11 mouse cellular contexts compared by ENCODE assay signal in the genomic region with DNA sequence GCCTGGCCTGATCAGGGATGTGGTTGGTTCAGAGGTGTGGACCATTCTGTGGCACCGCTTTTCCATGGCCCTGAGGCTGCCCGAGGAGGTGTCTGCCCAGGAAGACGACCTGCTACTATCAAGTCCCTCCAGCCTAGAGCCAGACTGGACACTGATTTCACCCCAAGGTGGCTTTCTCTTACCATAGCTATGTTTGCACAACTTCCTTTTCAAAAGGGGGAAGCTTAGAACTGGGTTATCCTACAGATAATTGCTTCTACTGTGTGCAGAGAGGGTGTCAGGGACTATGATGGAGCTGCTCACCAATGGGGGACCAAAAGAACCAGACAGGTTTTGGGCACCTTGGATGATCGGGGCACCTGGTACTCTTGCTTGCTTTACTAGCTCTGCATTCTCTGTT.
"Had no signal": no experiment of that assay in that cellular context is flagged by ENCODE, and none has a peak within 500 bp of the region (broad histone marks: within the 10 kb centered on the region; RNA-seq: fewer than 3 reads in every experiment).

No protein-coding gene starts in this region.

- DNase-seq: gastrocnemius, postnatal 25 days; heart, adult 18-20 months; heart, postnatal 10 days; kidney, adult 11 months; kidney, adult 2 months; kidney, postnatal 10 days; kidney, postnatal 25 days; kidney, postnatal 4 days; liver; liver, embryonic 13.5 days had no signal

- ATAC-seq: hindbrain, postnatal 0 days had no signal
